Mouse (Mus musculus): Measurements from ENCODE around the gene Ttll10.

Ttll10 gene

GRCm38 (mm10) chr4:156030651-156031118 lies 28.5 kb downstream of the Ttll10 start:
- intact Hi-C loops (cut with DNase I), result loop anchor here (5.0 kb wide), 2 partner anchors 33 to 68 kb away; partner anchors contain the start of gene C1qtnf12

- intact Hi-C loops (cut with DNase I), result no loop called here
Measured at GRCm38 (mm10) chr4:156028580-156028979, 30.6 kb downstream of the Ttll10 start.

- intact Hi-C loops (cut with DNase I), result no loop called here
Measured at GRCm38 (mm10) chr4:156026013-156026412, 33.2 kb downstream of the Ttll10 start, which contains the start of gene Tnfrsf18. Gene Tnfrsf18 (plus strand): TSS chr4:156026164.

GRCm38 (mm10) chr4:156024184-156024583 lies 35.0 kb downstream of the Ttll10 start:
- intact Hi-C loops (cut with DNase I), result no loop called here

GRCm38 (mm10) chr4:156023520-156023919 lies 35.7 kb downstream of the Ttll10 start:
- intact Hi-C loops (cut with DNase I), result no loop called here

- intact Hi-C loops (cut with DNase I), result no loop called here
Measured at GRCm38 (mm10) chr4:156021942-156022419, 37.2 kb downstream of the Ttll10 start.

GRCm38 (mm10) chr4:156021381-156021780 lies 37.8 kb downstream of the Ttll10 start:
- intact Hi-C loops (cut with DNase I), result no loop called here

- intact Hi-C loops (cut with DNase I), result no loop called here
Measured at GRCm38 (mm10) chr4:156019771-156020170, 39.4 kb downstream of the Ttll10 start.

GRCm38 (mm10) chr4:156014436-156014835 lies 44.8 kb downstream of the Ttll10 start:
- intact Hi-C loops (cut with DNase I), result no loop called here

- intact Hi-C loops (cut with DNase I), result no loop called here
Measured at GRCm38 (mm10) chr4:156013637-156014036, 45.6 kb downstream of the Ttll10 start, which contains the start of gene Tnfrsf4. Gene Tnfrsf4 (plus strand): TSS chr4:156013843.

GRCm38 (mm10) chr4:156008369-156008768 lies 50.8 kb downstream of the Ttll10 start:
- intact Hi-C loops (cut with DNase I), result no loop called here

- intact Hi-C loops (cut with DNase I), result no loop called here
Measured at GRCm38 (mm10) chr4:156004109-156004508, 55.1 kb downstream of the Ttll10 start.

GRCm38 (mm10) chr4:155993606-155994005 lies 65.6 kb downstream of the Ttll10 start:
- intact Hi-C loops (cut with DNase I), result loop anchor here (5.0 kb wide), 1 partner anchor 36 kb away; no protein-coding TSS in a partner anchor

- intact Hi-C loops (cut with DNase I), result loop anchor here (5.0 kb wide), 1 partner anchor 36 kb away; no protein-coding TSS in a partner anchor
Measured at GRCm38 (mm10) chr4:155992906-155993547, 66.2 kb downstream of the Ttll10 start.

GRCm38 (mm10) chr4:155992241-155992905 lies 66.8 kb downstream of the Ttll10 start, which contains the start of the genes B3galt6 and Sdf4:
Gene B3galt6 (minus strand): TSS chr4:155992649.
Gene Sdf4 (plus strand): TSS chr4:155992872.
- intact Hi-C loops (cut with DNase I), result loop anchor here (5.0 kb wide), 1 partner anchor 35 kb away; no protein-coding TSS in a partner anchor

GRCm38 (mm10) chr4:155991908-155992230 lies 67.3 kb downstream of the Ttll10 start:
- intact Hi-C loops (cut with DNase I), result loop anchor here (5.0 kb wide), 1 partner anchor 35 kb away; no protein-coding TSS in a partner anchor

- intact Hi-C loops (cut with DNase I), result loop anchor here (5.0 kb wide), 1 partner anchor 34 kb away; no protein-coding TSS in a partner anchor
Measured at GRCm38 (mm10) chr4:155991211-155991907, 67.9 kb downstream of the Ttll10 start.
